Mouse (Mus musculus): Measurements from ENCODE around the gene Grem1.

DNA sequence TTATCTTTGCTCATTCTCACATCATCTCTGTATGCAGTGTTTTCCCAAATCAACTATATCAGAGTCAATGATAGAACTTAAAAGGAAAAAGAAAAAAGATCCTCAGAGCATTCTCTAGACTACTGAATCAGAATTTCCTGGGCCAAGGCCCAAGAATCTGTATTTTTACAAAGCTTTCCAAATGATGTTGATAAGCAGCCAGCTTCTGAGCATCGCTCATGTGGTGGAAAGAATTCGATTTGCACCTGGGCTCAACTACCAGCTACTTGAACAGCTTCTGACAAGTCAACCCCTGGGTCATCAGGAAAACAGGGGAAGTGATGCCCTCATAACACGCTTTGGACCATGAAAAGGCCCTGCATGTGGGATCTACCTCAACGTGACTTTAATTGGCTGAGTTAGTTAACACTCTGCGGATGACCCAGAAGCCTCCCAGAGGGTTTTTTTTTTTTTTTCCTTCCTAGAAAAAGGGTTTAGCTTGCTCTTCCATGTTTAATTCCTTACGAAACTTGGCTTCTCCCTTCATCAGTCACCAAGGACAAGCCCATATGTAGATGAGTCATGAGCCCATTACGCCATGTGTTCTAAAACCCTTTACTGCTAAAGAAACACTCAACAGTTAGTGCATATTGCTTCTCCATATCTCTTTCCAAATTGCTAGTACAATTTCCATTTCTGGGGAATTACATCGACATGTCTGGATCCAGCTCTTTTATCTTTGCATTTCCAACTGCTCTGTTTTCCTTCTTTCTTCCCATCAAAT, 10.3 kb upstream of the Grem1 start:
- TF ChIP-seq CTCF (IDR thresholded peaks at IDR 0.05; ENCODE audit: low read depth, low read length) (no peak), POLR2A (IDR thresholded peaks at IDR 0.05; ENCODE audit: insufficient read depth, low read length) (no peak)
